Mouse (Mus musculus) hindbrain, embryonic 11.5 days (tissue): ENCODE measurements at regions not wholly inside any gene's neighbourhood (a gene's known extent, or its start where the extent isn't known, plus 50 kb on each side); places are given as distances from the start of the nearest gene placed in this dataset.

Source experiments
- ATAC-seq: fragments of 200-750 bp; cut with Nextera tagmentation; 2 replicates; pipeline ENCODE4 v1.8.0; 2017; ENCODE audit warnings: mild to moderate bottlenecking, moderate TSS enrichment, moderate library complexity; ENCODE audit not compliant: low FRiP score
- DNase-seq: peaks from one replicate; pipeline ENCODE4 v3.0.0-alpha.2; 2015; ENCODE audit warnings: low spot score
- H3K27ac ChIP-seq: fragments of 300-500 bp; sonication (generic); 2 replicates; pipeline ENCODE4 v1.5.1; 2014; ENCODE audit warnings: mild to moderate bottlenecking, low read depth, low read length
- H3K27me3 ChIP-seq: fragments of 300-500 bp; sonication (generic); 2 replicates; pipeline ENCODE4 v1.6.1; 2014; ENCODE audit warnings: mild to moderate bottlenecking, low read length, moderate library complexity, mixed read lengths; ENCODE audit not compliant: control insufficient read depth, insufficient read depth
- H3K36me3 ChIP-seq: fragments of 300-500 bp; sonication (generic); 2 replicates; pipeline ENCODE4 v1.6.1; 2014; ENCODE audit warnings: mild to moderate bottlenecking, low read length, moderate library complexity, mixed read lengths; ENCODE audit not compliant: control insufficient read depth, insufficient read depth
- H3K4me1 ChIP-seq: fragments of 300-500 bp; sonication (generic); replicated peaks from 2 replicates; pipeline ENCODE4 v1.6.1; 2014; ENCODE audit warnings: low read length, mixed read lengths; ENCODE audit not compliant: control insufficient read depth, insufficient read depth
- H3K4me2 ChIP-seq: fragments of 300-500 bp; sonication (generic); replicated peaks from 2 replicates; pipeline ENCODE4 v1.6.1; 2014; ENCODE audit warnings: mild to moderate bottlenecking, low read depth, low read length
- H3K4me3 ChIP-seq: fragments of 300-500 bp; sonication (generic); 2 replicates; pipeline ENCODE4 v1.5.1; 2014; ENCODE audit warnings: low read depth, low read length
- H3K9ac ChIP-seq: fragments of 300-500 bp; sonication (generic); 2 replicates; pipeline ENCODE4 v1.6.1; 2014; ENCODE audit warnings: low read depth, low read length
- H3K9me3 ChIP-seq: fragments of 300-500 bp; sonication (generic); 2 replicates; pipeline ENCODE4 v1.6.1; 2016; ENCODE audit warnings: low read length; ENCODE audit not compliant: control insufficient read depth
- WGBS: fragments of 180-500 bp; shearing (Covaris S2); extraction: QIAGEN DNeasy Blood & Tissue Kit; methylation state at CpG from one replicate; pipeline ENCODE4 v1.1.7; 2014; 5-methylcytosine and 5-hydroxymethylcytosine counted together

DNA sequence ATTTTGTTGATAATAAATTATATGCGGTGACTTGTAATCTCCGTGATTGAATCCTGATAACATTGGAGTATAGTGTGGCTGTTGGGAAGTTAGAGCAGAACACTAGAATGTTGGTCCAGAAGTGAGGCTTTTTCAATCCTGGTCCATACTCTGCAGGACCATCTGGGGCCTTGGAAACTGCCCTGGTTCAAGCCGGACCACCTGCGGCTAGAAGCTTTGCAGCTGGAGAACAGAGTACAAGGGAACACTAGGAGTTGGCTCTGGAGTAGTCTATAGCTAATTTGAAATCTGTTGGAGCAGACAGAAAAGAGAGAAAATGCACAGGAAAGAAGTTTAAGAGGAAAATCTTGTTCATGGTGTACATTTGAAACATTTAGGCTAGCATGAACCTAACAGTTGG lies 79.0 kb downstream of the Casp12 start:
- H3K4me2 ChIP-seq = no peak overlapping the region
- no peak overlapping the region for H3K9ac ChIP-seq
- H3K4me1 ChIP-seq = no peaks in the 10 kb centered on the region
- no peaks in the 10 kb centered on the region for H3K36me3 ChIP-seq
- no peaks in the 10 kb centered on the region for H3K27me3 ChIP-seq
- no peak overlapping the region for H3K4me3 ChIP-seq
- 91% methylated on average over 4 of the region's 4 CpGs for WGBS
- H3K27ac ChIP-seq = no peak overlapping the region
- ATAC-seq = no peak
- H3K9me3 ChIP-seq = no peaks in the 10 kb centered on the region
- DNase-seq = no peak

DNA sequence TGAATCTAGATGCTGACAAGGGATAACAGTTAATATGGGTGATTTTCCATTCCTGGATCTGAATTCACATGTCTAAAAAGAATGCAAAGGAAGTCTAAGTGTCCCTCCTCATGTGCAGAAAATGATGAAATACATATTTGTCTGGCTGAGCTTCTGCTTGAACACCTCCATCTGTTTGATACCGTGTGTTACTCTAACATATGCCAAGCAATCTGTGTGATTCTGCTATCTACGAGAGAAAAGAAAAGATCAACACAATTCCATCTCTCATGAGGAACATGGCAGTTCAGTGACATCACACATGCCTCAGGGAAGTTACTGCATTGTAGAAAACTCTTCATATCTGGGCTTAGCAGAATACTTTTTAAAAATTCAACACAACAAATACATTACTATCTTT lies 103.0 kb downstream of the Casp12 start:
- Histone ChIP-seq H3K36me3 (no peaks in the 10 kb centered on the region), H3K9ac (no peak overlapping the region), H3K27me3 (no peaks in the 10 kb centered on the region), H3K4me3 (no peak overlapping the region), H3K4me2 (no peak overlapping the region), H3K9me3 (no peaks in the 10 kb centered on the region), H3K4me1 (no peaks in the 10 kb centered on the region), H3K27ac (no peak overlapping the region)
- DNase-seq = no peak
- WGBS = 86% methylated on average over 2 of the region's 2 CpGs
- ATAC-seq = no peak

DNA sequence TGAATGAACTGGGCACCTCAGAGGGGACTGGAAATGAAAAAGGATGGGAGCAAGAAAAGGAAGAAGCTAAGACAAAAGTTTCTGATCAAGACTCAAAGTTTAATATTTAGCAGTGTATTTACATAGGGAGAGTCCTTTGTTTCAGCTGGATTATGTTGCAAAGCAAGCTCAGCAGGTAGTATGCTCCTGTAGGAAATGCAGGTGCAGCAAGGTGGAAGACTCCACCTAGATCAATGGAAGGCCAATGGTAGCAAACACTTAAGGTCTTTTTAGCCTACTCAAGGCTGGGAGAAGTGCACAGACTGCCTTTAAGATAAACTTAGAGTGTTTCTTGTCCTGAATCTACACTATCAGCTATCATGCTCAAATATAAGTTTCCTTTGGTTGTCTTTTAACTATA lies 111.4 kb downstream of the Casp12 start:
- Histone ChIP-seq H3K27ac (no peak overlapping the region), H3K4me2 (no peak overlapping the region), H3K4me1 (no peaks in the 10 kb centered on the region), H3K9me3 (no peaks in the 10 kb centered on the region), H3K4me3 (no peak overlapping the region), H3K36me3 (no peaks in the 10 kb centered on the region), H3K9ac (no peak overlapping the region), H3K27me3 (no peaks in the 10 kb centered on the region)
- no peak for ATAC-seq
- no peak for DNase-seq

DNA sequence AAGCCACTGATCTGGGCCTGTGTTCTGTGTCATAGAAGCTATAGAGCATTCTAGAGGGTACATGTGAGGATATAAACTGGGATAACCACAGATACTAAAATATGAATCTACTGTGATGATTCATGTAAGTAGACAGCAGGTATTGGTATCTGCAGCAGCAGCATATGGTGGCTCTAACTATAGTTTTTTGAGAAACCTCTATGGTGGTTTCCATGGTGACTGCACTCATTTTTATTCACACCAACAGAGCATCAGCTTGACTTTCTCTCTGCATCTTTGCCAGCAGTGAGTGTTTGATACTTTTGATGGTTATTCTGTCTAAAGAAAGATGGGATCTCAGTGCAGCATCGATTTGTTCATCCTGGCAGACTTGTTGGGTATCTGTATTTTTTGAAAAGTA lies 126.8 kb downstream of the Casp12 start:
- WGBS = 85% methylated on average over 1 of the region's 1 CpGs
- Histone ChIP-seq H3K4me3 (no peak overlapping the region), H3K9ac (no peak overlapping the region), H3K36me3 (no peaks in the 10 kb centered on the region), H3K9me3 (no peaks in the 10 kb centered on the region), H3K27me3 (no peaks in the 10 kb centered on the region), H3K4me1 (no peaks in the 10 kb centered on the region), H3K4me2 (no peak overlapping the region), H3K27ac (no peak overlapping the region)
- ATAC-seq (no peak), DNase-seq (no peak)

DNA sequence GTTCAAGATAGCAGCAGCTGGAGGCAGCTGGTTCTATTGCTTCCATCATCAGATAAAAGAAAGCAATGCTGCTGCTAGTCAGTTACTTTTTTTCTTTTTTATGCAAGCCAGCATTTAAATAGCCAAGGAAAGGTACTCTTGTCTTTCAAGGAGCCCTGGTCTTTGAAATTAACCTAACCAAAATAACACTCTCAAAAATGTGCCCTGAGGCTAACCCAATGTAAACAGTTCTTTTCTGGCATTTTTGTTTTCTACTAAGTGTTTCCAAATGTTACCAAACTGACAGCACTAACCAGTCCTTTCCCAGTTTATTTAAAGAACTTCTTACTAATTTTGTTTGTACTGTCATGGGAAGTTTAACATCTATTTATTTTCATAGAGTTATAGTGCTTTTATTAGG lies 129.0 kb downstream of the Casp12 start:
- no peaks in the 10 kb centered on the region for H3K4me1 ChIP-seq
- H3K4me3 ChIP-seq = no peak overlapping the region
- DNase-seq = no peak
- no peaks in the 10 kb centered on the region for H3K36me3 ChIP-seq
- no peaks in the 10 kb centered on the region for H3K27me3 ChIP-seq
- H3K9me3 ChIP-seq = no peaks in the 10 kb centered on the region
- ATAC-seq = no peak
- no peak overlapping the region for H3K27ac ChIP-seq
- H3K9ac ChIP-seq = no peak overlapping the region
- H3K4me2 ChIP-seq = no peak overlapping the region

DNA sequence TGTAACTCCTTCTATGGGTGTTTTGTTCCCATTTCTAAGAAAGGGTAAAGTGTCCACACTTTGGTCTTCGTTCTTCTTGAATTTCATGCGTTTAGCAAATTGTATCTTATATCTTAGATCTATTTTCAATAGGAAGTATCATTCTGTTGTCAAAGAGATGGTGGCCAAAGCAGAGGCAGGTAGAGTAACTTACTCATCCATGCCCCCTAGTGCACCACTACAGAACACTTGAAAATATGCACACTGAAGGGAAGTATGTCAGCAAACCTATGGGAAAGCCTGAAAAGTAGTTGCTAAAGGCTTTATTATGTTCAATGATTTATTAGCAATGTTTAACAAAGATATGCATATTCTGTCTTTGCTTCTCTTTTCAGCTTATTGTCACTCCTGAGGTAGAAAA lies 140.0 kb downstream of the Casp12 start:
- H3K27ac ChIP-seq = no peak overlapping the region
- no peaks in the 10 kb centered on the region for H3K36me3 ChIP-seq
- H3K9me3 ChIP-seq = no peaks in the 10 kb centered on the region
- WGBS = 92% methylated on average over 2 of the region's 2 CpGs
- no peak overlapping the region for H3K9ac ChIP-seq
- no peaks in the 10 kb centered on the region for H3K27me3 ChIP-seq
- H3K4me3 ChIP-seq = no peak overlapping the region
- no peak for DNase-seq
- no peak overlapping the region for H3K4me2 ChIP-seq
- no peak for ATAC-seq
- H3K4me1 ChIP-seq = no peaks in the 10 kb centered on the region

DNA sequence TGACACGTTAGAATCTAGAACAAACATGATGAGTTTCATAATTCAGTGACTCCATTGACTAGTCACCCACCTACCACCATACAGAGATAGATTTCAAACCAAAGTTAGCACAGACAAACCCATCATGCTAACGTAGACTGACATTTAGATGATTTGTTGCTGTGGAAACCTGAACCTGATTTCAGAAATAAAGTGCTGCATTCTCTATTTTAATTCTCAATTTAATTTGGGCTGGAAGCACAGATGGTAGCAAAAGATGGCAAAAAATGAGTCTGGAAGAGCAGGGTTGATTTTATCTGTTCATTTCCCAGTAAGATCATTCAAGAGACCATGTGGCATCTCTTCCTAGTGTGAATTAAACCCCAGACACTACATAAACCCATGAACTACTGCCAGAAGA lies 151.6 kb downstream of the Casp12 start:
- no peak overlapping the region for H3K9ac ChIP-seq
- whole genome bisulfite sequencing = 71% methylated on average over 2 of the region's 2 CpGs
- ATAC-seq = no peak
- H3K4me1 ChIP-seq = no peaks in the 10 kb centered on the region
- no peaks in the 10 kb centered on the region for H3K9me3 ChIP-seq
- no peak for DNase-seq
- H3K4me3 ChIP-seq = no peak overlapping the region
- H3K36me3 ChIP-seq = no peaks in the 10 kb centered on the region
- no peak overlapping the region for H3K4me2 ChIP-seq
- no peak overlapping the region for H3K27ac ChIP-seq
- H3K27me3 ChIP-seq = no peaks in the 10 kb centered on the region

DNA sequence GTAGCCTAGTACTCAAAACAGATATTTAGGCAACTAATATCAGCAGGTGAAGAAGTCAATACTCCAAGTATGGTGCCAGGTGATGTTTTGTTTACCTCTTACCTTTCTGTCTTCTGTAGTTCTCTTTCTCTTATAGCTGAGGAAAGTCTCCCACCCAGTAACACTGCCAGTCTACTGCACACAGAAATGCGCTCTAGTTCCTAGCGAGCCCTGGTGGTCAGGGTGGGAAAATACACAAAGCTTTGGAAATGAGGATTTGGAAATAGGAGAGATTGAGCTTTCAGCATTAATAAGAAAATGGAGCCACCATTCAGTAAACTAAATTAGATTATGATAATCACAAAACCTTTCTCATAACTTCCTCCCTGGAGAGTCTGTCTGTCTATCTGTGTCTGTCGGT lies 153.1 kb downstream of the Casp12 start:
- Histone ChIP-seq H3K4me2 (no peak overlapping the region), H3K4me3 (no peak overlapping the region), H3K27me3 (no peaks in the 10 kb centered on the region), H3K27ac (no peak overlapping the region), H3K4me1 (no peaks in the 10 kb centered on the region), H3K9ac (no peak overlapping the region), H3K36me3 (no peaks in the 10 kb centered on the region), H3K9me3 (no peaks in the 10 kb centered on the region)
- ATAC-seq (no peak), DNase-seq (peak; percentile 1)
- WGBS = 55% methylated on average over 3 of the region's 3 CpGs

DNA sequence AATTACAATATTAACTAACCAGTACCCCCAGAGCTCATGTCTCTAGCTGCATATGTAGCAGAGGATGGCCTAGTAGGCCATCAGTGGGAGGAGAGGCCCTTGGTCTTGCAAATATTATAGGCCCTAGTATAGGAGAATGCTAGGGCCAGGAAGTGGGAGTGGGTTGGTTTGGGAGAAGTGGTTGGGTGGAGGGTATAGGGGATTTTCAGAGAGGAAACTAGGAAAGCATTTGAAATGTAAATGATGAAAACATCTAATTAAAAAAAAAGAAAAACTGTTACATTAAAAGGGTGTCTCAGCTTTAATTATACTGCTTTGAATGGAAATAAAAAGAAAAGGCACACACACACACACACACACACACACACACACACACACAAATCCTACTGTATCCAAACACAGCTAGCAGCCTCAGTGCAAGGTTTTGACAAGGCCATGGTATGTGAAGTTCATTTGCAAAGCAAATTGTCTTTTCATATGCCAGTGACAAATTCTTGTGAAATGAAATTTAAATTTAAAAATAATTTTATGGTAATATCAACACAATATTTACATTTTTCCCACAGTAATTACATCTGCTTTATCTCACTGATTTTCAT lies 180.6 kb downstream of the Casp12 start:
- H3K9me3 ChIP-seq = no peaks in the 10 kb centered on the region
- no peaks in the 10 kb centered on the region for H3K36me3 ChIP-seq
- no peak for ATAC-seq
- DNase-seq = no peak
- H3K27me3 ChIP-seq = no peaks in the 10 kb centered on the region
- no peak overlapping the region for H3K4me3 ChIP-seq
- H3K27ac ChIP-seq = no peak overlapping the region
- no peaks in the 10 kb centered on the region for H3K4me1 ChIP-seq
- no peak overlapping the region for H3K9ac ChIP-seq
- no peak overlapping the region for H3K4me2 ChIP-seq
